Mouse (Mus musculus) CH12.LX (cell line): ENCODE results near the gene Zfp358.

ENCODE experiments used
- CTCF ChIP-seq, 2 experiments: IDR thresholded peaks in 1 of 2; conservative IDR thresholded peaks in 1 of 2; 2 replicates each; pipeline ENCODE4 v1.5.1; 2011 to 2012; ENCODE audit warnings: low read depth in 2 of 2, low read length in 2 of 2, improper control_type of control experiment in 1 of 2, inconsistent platforms in 1 of 2, mild to moderate bottlenecking in 1 of 2, moderate library complexity in 1 of 2
- POLR2A ChIP-seq: IDR thresholded peaks from 2 replicates; pipeline ENCODE4 v1.6.1; 2011; ENCODE audit warnings: low read depth, mild to moderate bottlenecking, improper control_type of control experiment, low read length
- ZMIZ1 ChIP-seq: IDR thresholded peaks from 2 replicates; pipeline ENCODE4 v1.6.1; 2012; ENCODE audit warnings: low read depth, mild to moderate bottlenecking, inconsistent platforms, low read length, improper control_type of control experiment

- no peak for TF ChIP-seq CTCF (conservative IDR thresholded peaks at IDR 0.05 in 1 of 2, IDR thresholded peaks at IDR 0.05 in 1 of 2; ENCODE audit: low read depth in 2 of 2, low read length in 2 of 2)
- no peak for TF ChIP-seq ZMIZ1
- TF ChIP-seq POLR2A: no peak
Measured at GRCm38 (mm10) chr8:3515771-3516417, 23.0 kb downstream of the Zfp358 start.
